Mouse (Mus musculus) brain, embryonic 18.5 days (tissue): ENCODE data around the gene Dtnb.
"Not testable (repeated sequence)": the region's sequence is repeated elsewhere in the genome, so short reads cannot be mapped to it uniquely, and the experiment has no call there.

Experiments
- DNase-seq: peaks from one replicate; pipeline ENCODE4 v3.0.0-alpha.2; 2012; ENCODE audit warnings: low read depth, low spot score

The Dtnb gene

DNA sequence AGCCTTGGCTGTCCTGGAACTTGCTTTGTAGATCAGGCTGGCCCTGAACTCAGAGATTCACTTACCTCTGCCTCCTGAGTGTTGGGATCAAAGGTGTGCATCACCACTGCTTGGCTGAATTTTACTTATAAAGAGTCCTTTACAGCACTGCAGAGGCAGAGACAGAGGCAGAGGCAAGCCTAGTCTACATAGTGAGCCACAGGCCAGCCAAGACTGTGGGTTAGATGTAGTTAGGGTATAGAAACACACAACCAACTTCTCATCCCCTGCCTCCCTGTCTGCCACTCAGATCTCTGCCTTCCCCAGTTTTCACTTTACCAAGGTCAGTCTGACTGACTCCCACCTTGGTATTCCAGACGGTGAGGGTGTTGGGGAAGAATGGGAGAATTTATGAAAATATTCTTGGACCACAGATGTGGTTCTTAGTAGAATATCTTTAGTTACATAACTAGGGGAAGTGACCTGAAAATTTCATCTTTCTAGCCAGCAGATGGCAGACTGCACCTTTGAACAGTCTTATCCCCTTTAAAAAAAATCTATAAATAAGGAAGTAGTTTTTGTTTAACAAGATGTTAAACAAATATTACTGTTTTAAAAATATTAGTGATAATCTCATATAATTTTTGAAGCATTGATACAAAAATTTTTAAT, 88.9 kb downstream of the Dtnb start:
- peak; percentile 39 for DNase-seq

DNA sequence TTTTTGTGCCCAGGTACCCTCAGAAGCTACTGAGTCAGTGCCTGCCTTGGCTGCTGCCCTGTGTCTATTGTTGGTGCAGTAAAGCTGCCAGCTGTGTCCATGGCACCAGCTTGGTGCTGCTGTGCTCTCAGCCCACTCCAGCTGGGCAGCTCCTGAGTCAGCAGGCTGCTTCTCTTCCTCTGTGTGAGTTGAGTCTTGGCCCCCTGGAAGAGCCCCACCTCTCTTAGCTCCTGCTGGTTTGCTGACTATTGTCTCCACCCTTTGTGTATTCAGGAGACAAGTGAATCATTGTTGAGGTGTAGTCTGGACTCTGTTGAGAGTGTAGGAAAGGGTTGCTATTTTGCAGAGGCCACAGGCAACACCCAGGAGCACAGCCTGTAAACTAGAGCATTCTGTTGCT, 90.5 kb downstream of the Dtnb start:
- no peak for DNase-seq

DNA sequence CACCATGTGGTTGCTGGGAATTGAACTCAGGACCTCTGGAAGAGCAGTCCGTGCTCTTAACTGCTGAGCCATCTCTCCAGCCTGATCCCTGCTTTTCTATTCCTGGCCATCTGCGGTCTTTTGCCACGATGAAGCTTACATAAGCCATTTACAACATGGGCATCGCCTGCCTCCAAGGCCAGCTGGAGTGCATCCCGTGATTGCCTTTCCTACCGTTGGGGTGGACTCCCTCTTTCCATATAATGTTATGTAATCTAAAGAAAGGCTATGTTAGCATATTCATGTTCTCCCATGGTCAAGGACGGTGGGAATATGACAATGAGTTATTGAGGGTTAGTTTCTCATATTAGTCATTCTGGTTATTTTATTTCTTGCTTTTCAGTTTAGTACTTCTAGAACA, 91.2 kb downstream of the Dtnb start:
- DNase-seq, result no peak

DNA sequence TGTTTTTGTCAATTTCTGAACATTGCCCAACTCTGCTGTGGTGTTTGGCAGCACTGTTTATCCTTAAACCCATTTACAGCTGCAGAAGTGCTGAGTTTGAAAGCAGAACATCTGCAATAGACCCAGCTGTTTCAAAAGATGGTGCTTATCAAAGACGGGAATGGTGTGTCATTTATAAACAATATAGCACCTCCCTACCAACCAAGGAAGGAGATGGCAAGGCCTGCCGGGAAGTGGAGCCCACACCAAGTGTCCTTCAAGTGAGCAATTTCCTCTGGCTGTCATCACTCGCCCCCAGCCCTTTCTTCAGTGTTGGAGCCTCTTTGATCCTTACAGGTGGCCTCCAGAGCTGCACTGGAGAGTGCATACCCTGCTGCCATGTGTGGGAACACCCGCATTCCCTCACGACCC, 97.8 kb downstream of the Dtnb start:
- DNase-seq, result no peak

- no peak for DNase-seq
Observed at GRCm38 (mm10) chr12:3671117-3671516, 98.9 kb downstream of the Dtnb start.

- DNase-seq, result no peak
Observed at GRCm38 (mm10) chr12:3672786-3673185, 100.6 kb downstream of the Dtnb start.

DNA sequence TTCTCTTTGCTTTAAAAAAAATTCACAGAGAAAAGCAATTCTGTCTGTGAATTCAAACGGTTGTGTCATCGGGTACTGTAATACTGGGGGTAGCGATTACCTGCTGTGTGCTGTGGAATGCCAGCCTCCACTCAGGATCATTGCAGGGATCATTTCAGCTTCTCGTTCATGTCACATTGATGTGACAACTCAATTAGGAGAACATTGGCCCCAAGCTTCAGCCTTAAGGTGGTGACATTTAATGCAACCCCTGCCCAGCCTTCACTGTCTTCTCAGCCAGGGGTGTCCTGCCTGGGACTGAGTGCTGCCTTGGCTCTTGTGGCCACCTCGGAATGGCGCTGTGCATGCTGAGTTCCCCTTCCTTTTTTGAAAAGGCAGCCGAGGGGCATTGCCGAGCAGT, 101.7 kb downstream of the Dtnb start:
- DNase-seq, result no peak

GRCm38 (mm10) chr12:3674913-3675312, 102.7 kb downstream of the Dtnb start:
- DNase-seq, result no peak

GRCm38 (mm10) chr12:3680721-3681120, 108.5 kb downstream of the Dtnb start:
- DNase-seq, result no peak

DNA sequence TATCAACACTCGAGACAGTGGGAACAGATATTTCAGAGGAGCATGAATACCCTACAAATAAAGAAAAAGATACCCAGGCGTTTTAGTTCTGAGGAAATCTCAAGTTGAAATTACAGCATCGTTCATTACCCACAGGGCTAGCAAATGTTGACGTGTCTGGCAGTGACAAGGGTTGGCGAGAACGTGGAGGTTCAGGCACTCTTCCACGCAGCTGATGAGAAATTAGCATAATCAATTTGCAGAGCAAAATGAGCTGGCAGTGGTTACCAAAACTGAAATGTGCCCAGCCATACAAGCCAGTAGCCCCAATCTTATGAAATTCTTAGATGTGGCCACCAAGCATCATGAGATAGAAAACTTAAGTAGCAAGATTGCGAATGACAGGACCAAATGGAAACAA, 110.9 kb downstream of the Dtnb start:
- no peak for DNase-seq

GRCm38 (mm10) chr12:3686419-3686940, 114.3 kb downstream of the Dtnb start:
- DNase-seq, result no peak

DNA sequence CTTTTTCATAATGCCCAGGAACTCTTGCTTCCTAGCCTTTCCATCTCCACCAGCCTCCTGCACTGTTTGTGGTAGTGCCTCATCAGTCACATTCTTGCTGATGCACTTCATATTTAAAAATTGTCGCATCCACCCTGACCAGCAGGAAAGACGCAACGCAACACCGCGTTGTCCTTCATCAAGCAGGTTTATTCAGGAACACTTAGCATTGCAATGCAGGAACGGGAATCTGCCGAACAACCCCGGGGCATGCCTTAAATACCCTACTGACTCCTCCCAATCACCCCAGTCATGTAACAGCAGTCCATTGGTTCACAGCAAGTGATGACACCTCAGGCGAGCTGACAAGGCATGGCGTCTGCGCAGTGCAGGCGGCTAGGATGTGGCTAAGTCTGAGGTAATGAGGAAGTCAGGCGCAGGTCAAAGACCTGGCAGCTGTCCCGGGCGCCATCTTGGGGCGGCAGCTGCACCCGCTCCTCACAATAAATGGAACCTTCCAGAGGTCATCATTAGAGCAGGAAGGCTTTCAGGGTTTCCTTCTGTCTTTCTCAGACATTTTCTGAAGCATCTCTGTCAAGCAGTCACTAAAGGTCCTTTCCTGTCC, 118.8 kb downstream of the Dtnb start:
- not testable (repeated sequence) for DNase-seq

GRCm38 (mm10) chr12:3692795-3693392, 120.7 kb downstream of the Dtnb start:
- DNase-seq, result no peak

- no peak for DNase-seq
Observed at GRCm38 (mm10) chr12:3695741-3696501, 123.7 kb downstream of the Dtnb start.

GRCm38 (mm10) chr12:3700503-3700902, 128.3 kb downstream of the Dtnb start:
- DNase-seq, result no peak

GRCm38 (mm10) chr12:3702903-3703302, 130.7 kb downstream of the Dtnb start:
- no peak for DNase-seq

DNA sequence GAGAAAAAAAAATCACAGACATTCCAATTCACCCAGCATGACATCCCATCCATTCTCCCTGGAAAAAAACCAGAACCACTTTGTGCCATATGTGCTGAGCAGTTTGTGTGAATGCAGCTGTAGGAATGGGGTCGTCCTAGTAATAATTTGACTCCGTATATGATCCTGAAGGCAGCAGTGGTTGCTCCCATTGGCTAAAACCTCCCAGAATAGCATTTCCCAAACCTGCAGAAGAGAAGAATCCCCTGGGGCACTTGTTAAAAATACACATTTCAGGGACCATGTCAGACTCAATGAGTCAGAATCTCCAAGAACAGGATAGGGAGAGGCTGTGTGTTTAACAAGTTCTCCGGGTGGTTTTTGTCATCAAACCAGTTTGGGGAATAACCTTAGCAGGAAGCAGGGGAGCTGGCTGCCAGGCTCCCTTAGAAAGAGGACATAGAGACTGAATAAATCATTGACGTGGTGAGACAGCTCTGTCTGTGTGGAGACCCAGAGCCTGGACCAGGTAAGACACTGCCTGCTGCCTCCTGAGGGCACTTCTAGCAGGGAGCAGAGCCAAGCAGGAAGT, 147.1 kb downstream of the Dtnb start:
- DNase-seq, result no peak

- DNase-seq, result no peak
Observed at GRCm38 (mm10) chr12:3720527-3720926, 148.3 kb downstream of the Dtnb start.

GRCm38 (mm10) chr12:3723762-3724161, 151.6 kb downstream of the Dtnb start:
- DNase-seq, result no peak

GRCm38 (mm10) chr12:3724822-3725370, 152.7 kb downstream of the Dtnb start:
- no peak for DNase-seq

- no peak for DNase-seq
Observed at GRCm38 (mm10) chr12:3729521-3730075, 157.4 kb downstream of the Dtnb start.
